Mouse (Mus musculus) thymus, postnatal 4 days (tissue): ENCODE measurements at regions not wholly inside any gene's neighbourhood (a gene's known extent, or its start where the extent isn't known, plus 50 kb on each side); places are given as distances from the start of the nearest gene placed in this dataset.

Experiments
- DNase-seq: peaks from one replicate; pipeline ENCODE4 v3.0.0; 2021

DNA sequence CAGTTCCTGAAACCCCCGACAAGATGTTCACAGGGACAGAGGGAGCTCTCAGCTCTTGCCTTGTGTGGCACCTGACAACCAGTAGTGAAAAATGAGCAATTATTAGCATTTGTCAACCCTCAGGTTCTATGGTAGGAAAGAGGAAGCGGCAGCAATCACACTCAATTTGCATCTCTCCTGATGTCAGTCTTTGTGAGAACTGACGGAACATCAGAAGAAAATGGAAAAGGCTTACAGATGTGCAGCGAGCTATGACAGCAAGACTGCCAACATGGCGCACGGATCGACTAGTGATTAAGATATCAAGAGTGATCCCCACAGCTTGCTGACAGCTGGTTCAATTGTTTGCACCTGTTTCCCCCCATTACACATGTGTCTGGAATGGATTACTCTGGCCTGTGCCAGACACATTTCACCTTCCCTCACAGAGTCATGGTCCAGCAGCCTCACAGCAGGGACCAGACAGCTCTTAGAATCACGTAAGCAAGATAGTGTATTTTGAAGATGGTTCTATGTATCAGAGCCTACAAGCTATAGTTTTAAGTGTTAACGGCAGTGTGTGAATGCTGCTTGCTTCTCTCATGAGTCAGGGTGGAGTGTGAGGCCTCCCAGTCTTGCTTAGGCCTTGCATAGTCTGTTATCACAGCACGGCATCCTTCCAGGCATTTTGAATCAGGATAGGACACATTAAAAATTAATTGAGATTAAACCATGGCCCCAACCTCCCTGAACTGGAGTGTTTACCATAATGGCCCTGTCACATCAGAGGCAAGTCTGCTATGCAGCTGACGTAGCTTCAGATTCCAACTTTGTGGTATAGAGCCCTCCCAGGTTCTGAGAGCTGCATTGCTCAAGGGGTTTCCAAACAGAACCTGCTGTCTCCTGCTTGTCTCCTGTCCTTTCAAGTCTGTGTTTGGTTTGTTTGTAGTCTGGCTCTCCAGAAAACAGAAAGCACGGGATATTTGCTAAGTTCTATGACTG is 2258.0 kb downstream of the 4930444P10Rik start:
- no peak for DNase-seq

GRCm38 (mm10) chr1:13807786-13808185 is 2285.3 kb downstream of the 4930444P10Rik start:
- no peak for DNase-seq

- no peak for DNase-seq
Measured at GRCm38 (mm10) chr1:13800460-13800859, 2292.7 kb downstream of the 4930444P10Rik start.

GRCm38 (mm10) chr1:13798848-13799247 is 2294.3 kb downstream of the 4930444P10Rik start:
- DNase-seq: no peak

DNA sequence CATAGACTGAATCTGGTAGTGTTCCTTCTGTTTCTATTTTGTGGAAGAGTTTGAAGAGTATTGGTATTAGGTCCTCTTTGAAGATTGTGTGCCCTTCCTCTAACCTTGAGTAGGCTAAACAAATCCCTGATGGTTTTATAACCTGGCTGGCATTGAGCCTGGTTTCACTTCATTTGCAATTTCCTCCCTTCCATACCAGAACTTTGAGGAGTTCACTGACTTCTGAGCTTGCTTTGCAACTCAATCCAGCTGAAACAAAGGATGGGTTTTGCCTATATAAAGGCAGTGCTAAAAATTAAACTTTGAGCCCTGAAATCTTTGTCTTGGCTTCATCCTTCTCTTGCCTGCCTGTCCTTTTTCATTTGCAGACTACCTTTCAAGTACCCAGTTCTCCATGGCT is 2297.9 kb downstream of the 4930444P10Rik start:
- DNase-seq: no peak

GRCm38 (mm10) chr1:13789318-13790085 is 2303.6 kb downstream of the 4930444P10Rik start:
- DNase-seq: peak; percentile 79

GRCm38 (mm10) chr1:13787016-13787415 is 2306.1 kb downstream of the 4930444P10Rik start:
- DNase-seq: no peak

DNA sequence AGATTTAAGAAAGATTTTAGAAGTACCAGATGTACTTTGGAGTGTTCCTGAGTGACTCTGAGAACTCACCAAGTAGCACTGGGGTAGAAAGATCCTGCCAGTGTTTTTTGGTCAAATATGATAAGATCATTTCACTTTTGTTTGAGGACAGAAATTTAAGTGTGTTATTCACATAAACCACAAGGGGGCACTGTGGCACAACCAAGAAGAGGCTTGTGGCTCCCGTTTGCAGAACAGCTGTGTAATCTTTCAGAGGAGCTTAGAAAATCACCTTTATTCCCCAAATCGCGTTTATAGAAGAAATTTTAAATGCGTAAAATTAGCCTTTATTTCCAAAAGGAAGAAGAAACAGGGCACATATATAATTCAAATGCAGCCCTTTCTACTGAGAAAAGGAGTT is 2308.7 kb downstream of the 4930444P10Rik start:
- peak; percentile 35 for DNase-seq

DNA sequence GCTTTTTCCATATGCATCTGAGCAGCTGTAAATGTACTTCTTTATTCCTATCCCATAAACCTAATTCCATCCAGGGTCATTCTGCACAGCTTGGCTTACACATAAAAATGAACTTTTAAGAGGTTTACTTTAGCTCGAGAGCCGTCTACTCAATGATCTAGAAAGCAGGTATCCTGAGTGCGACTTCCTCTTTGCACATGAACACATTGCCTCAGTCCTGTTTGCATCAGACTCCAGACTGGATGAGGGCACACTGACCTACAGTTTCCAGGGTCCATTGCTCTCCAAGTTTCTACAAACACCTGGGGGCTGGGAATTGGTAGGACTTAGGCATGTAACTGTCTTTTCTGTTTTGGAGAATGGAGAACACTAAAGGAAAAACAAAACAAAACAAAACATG is 2310.5 kb downstream of the 4930444P10Rik start:
- DNase-seq: no peak

GRCm38 (mm10) chr1:13772106-13772505 is 2321.0 kb downstream of the 4930444P10Rik start:
- DNase-seq: no peak

- DNase-seq: no peak
Measured at GRCm38 (mm10) chr1:13771014-13771463, 2322.1 kb downstream of the 4930444P10Rik start.

GRCm38 (mm10) chr1:13752479-13752878 is 2338.6 kb downstream of the A830018L16Rik start:
- no peak for DNase-seq

- DNase-seq: no peak
Measured at GRCm38 (mm10) chr1:13751381-13751780, 2337.5 kb downstream of the A830018L16Rik start.
